Mouse (Mus musculus) stomach, adult 2 months (tissue): ENCODE data around the gene Cldn34a. TPM values are rescaled to one million over a fixed set of nuclear protein-coding genes. Genes with fewer than 3 reads are reported as not detected.

ENCODE experiments used
- polyA plus RNA-seq: library from polyadenylated mRNA; depleted of rRNA; stranded (reverse); fragments of >200 nt; gene quantifications from 2 replicates; pipeline ENCODE4 v1.2.3, GENCODE M21; 2012; rRNA removed

The Cldn34a gene
- polyA plus RNA-seq: not detected in 2 replicates

DNA sequence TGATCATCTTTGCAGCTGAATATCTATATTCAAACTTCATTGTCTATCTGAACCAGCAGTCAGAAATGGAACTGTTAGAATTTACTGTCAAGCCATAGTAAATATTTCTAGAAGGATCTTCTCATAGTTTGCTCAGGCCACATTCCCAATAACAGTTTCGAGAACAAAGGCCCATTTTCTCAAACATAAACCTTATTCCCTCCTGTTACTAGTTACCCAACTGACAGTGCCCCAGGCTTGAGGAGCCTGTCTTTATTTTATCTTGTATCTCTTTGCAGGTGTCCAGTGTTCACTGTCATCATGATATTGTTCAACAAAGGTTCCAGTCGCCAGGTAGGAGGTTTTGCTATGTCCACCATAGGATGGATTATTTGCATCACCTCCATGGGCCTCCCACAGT lies at the start of gene Cldn34a:
Gene Cldn34a (plus strand): TSS at position 301 of the 400 bp plus-strand sequence.

Other genes with a start within 250 kb of the Cldn34a start
- 0.69 and 0.97 TPM in 2 replicates for gene Kantr, start 235.8 kb upstream of the Cldn34a start, polyA plus RNA-seq
- 6.9 and 11.1 TPM in 2 replicates for gene Tspyl2, start 220.9 kb upstream of the Cldn34a start, polyA plus RNA-seq
- gene Gpr173, start 194.6 kb upstream of the Cldn34a start, polyA plus RNA-seq: 1.0 and 1.3 TPM in 2 replicates
- gene Shroom2, start 206.1 kb downstream of the Cldn34a start, polyA plus RNA-seq: 1.9 and 3.1 TPM in 2 replicates
- gene Gpr143, start 218.6 kb downstream of the Cldn34a start, polyA plus RNA-seq: 0.06 and 0.20 TPM in 2 replicates